Mouse (Mus musculus) embryonic facial prominence, embryonic 10.5 days (tissue): ENCODE measurements around the gene Crtc2. TPM values are rescaled to one million over a fixed set of nuclear protein-coding genes. Genes with fewer than 3 reads are reported as not detected.
"Not testable (repeated sequence)": the region's sequence is repeated elsewhere in the genome, so short reads cannot be mapped to it uniquely, and the experiment has no call there.

Source experiments
- DNase-seq: peaks from one replicate; pipeline ENCODE4 v3.0.0-alpha.2; 2017; ENCODE audit warnings: low spot score
- H3K27ac ChIP-seq: fragments of 300-500 bp; sonication (generic); replicated peaks from 2 replicates; pipeline ENCODE4 v1.5.1; 2016; ENCODE audit warnings: mild to moderate bottlenecking
- H3K27me3 ChIP-seq: fragments of 300-500 bp; sonication (generic); replicated peaks from 2 replicates; pipeline ENCODE4 v1.6.1; 2016; ENCODE audit warnings: low read depth, mild to moderate bottlenecking; ENCODE audit not compliant: poor library complexity, severe bottlenecking
- H3K36me3 ChIP-seq: fragments of 300-500 bp; sonication (generic); replicated peaks from 2 replicates; pipeline ENCODE4 v1.6.1; 2016; ENCODE audit warnings: mild to moderate bottlenecking, moderate library complexity
- H3K4me1 ChIP-seq: fragments of 300-500 bp; sonication (generic); 2 replicates; pipeline ENCODE4 v1.6.1; 2016
- H3K4me3 ChIP-seq: fragments of 300-500 bp; sonication (generic); 2 replicates; pipeline ENCODE4 v1.5.1; 2016; ENCODE audit warnings: mild to moderate bottlenecking, moderate library complexity
- H3K9me3 ChIP-seq: fragments of 300-500 bp; sonication (generic); 2 replicates; pipeline ENCODE4 v1.6.1; 2016; ENCODE audit warnings: mild to moderate bottlenecking
- WGBS: fragments of 180-500 bp; shearing (Covaris S2); methylation state at CpG from one replicate; pipeline ENCODE4 v1.1.7; 2016; 5-methylcytosine and 5-hydroxymethylcytosine counted together
- polyA plus RNA-seq: library from polyadenylated mRNA; unstranded; fragments of >200 nt; fragmentation: Nextera tagmentation; extraction: Ambion mirVana; gene quantifications from 2 replicates; pipeline ENCODE4 v1.2.1, GENCODE M21; 2016

The Crtc2 gene
- polyA plus RNA-seq, 1 experiment from 2014 or later, result 26.1 TPM

- peaks cover 6% of the 10 kb centered on the region; the same call in 1 of the 2 replicates for H3K4me1 ChIP-seq
- WGBS, result 89% methylated on average over 9 of the region's 9 CpGs
- H3K27ac ChIP-seq, result no peak overlapping the region
- H3K27me3 ChIP-seq, result no peaks in the 10 kb centered on the region
- no peaks in the 10 kb centered on the region for H3K9me3 ChIP-seq
- no peak for DNase-seq
- peaks cover 80% of the 10 kb centered on the region for H3K36me3 ChIP-seq
- H3K4me3 ChIP-seq, result 0 out of 2 replicates have a peak overlapping the region, but pooled peaks have one; percentile 3
These were observed 23.8 kb downstream of the Crtc2 start for GRCm38 (mm10) chr3:90277793-90278192.

GRCm38 (mm10) chr3:90278211-90278610, 24.2 kb downstream of the Crtc2 start:
- WGBS, result 91% methylated on average over 10 of the region's 10 CpGs
- H3K27ac ChIP-seq, result no peak overlapping the region
- H3K4me3 ChIP-seq, result 0 out of 2 replicates have a peak overlapping the region, but pooled peaks have one; percentile 3
- H3K27me3 ChIP-seq, result no peaks in the 10 kb centered on the region
- DNase-seq, result no peak
- no peaks in the 10 kb centered on the region for H3K9me3 ChIP-seq
- H3K4me1 ChIP-seq, result peaks cover 6% of the 10 kb centered on the region; the same call in 1 of the 2 replicates
- peaks cover 75% of the 10 kb centered on the region for H3K36me3 ChIP-seq

- no peak for DNase-seq
- Histone ChIP-seq H3K4me3 (no peak overlapping the region), H3K27me3 (no peaks in the 10 kb centered on the region), H3K36me3 (peaks cover 65% of the 10 kb centered on the region), H3K27ac (no peak overlapping the region), H3K4me1 (peaks cover 6% of the 10 kb centered on the region; the same call in 1 of the 2 replicates), H3K9me3 (no peaks in the 10 kb centered on the region)
- WGBS, result 91% methylated on average over 9 of the region's 9 CpGs
These were observed 25.3 kb downstream of the Crtc2 start for GRCm38 (mm10) chr3:90279216-90279615.

GRCm38 (mm10) chr3:90279743-90280142, 25.8 kb downstream of the Crtc2 start:
- DNase-seq, result no peak
- peaks cover 6% of the 10 kb centered on the region; the same call in 1 of the 2 replicates for H3K4me1 ChIP-seq
- H3K27ac ChIP-seq, result no peak overlapping the region
- no peak overlapping the region for H3K4me3 ChIP-seq
- H3K9me3 ChIP-seq, result no peaks in the 10 kb centered on the region
- WGBS, result 98% methylated on average over 7 of the region's 7 CpGs
- peaks cover 63% of the 10 kb centered on the region for H3K36me3 ChIP-seq
- H3K27me3 ChIP-seq, result no peaks in the 10 kb centered on the region

GRCm38 (mm10) chr3:90280708-90281107, 26.7 kb downstream of the Crtc2 start:
- no peak for DNase-seq
- Histone ChIP-seq H3K9me3 (no peaks in the 10 kb centered on the region), H3K4me3 (no peak overlapping the region), H3K27ac (no peak overlapping the region), H3K4me1 (peaks cover 6% of the 10 kb centered on the region; the same call in 1 of the 2 replicates), H3K27me3 (no peaks in the 10 kb centered on the region), H3K36me3 (peaks cover 57% of the 10 kb centered on the region)
- 70% methylated on average over 9 of the region's 9 CpGs for WGBS

GRCm38 (mm10) chr3:90284150-90284549, 30.2 kb downstream of the Crtc2 start:
- Histone ChIP-seq H3K9me3 (no peaks in the 10 kb centered on the region), H3K27me3 (no peaks in the 10 kb centered on the region), H3K27ac (no peak overlapping the region), H3K4me1 (no peaks in the 10 kb centered on the region), H3K4me3 (no peak overlapping the region), H3K36me3 (peaks cover 22% of the 10 kb centered on the region)
- 95% methylated on average over 2 of the region's 2 CpGs for WGBS
- DNase-seq, result no peak

GRCm38 (mm10) chr3:90289403-90289802, 35.4 kb downstream of the Crtc2 start:
- not testable (repeated sequence) for H3K4me3 ChIP-seq, H3K27ac ChIP-seq, DNase-seq, H3K27me3 ChIP-seq, H3K36me3 ChIP-seq, H3K9me3 ChIP-seq
- H3K4me1 ChIP-seq, result peaks cover 11% of the 10 kb centered on the region
- 63% methylated on average over 3 of the region's 3 CpGs for WGBS

GRCm38 (mm10) chr3:90290602-90291001, 36.6 kb downstream of the Crtc2 start:
- no peak for DNase-seq
- no peaks in the 10 kb centered on the region for H3K9me3 ChIP-seq
- H3K27me3 ChIP-seq, result no peaks in the 10 kb centered on the region
- H3K4me1 ChIP-seq, result peaks cover 20% of the 10 kb centered on the region
- H3K4me3 ChIP-seq, result no peak overlapping the region
- no peak overlapping the region for H3K27ac ChIP-seq
- H3K36me3 ChIP-seq, result peaks cover 7% of the 10 kb centered on the region; the same call in 1 of the 2 replicates
- WGBS, result 92% methylated on average over 1 of the region's 1 CpGs

GRCm38 (mm10) chr3:90291982-90292344, 38.0 kb downstream of the Crtc2 start:
- no peaks in the 10 kb centered on the region for H3K27me3 ChIP-seq

GRCm38 (mm10) chr3:90292345-90293275, 38.6 kb downstream of the Crtc2 start, which contains the start of gene Gatad2b:
Gatad2b (plus strand) TSS chr3:90293178.
- Histone ChIP-seq H3K27me3 (no peaks in the 10 kb centered on the region), H3K4me1 (peaks cover 20% of the 10 kb centered on the region), H3K27ac (peak within 1 kb of the TSS; percentile 99), H3K36me3 (peaks cover 26% of the 10 kb centered on the region), H3K4me3 (peak within 1 kb of the TSS; percentile 87), H3K9me3 (no peaks in the 10 kb centered on the region)
- under 1% methylated on average over 47 of the region's 47 CpGs for WGBS
- DNase-seq, result peak; percentile 98

More at GRCm38 (mm10) chr3:90291982-90292344, 38.0 kb downstream of the Crtc2 start:
- whole genome bisulfite sequencing, result 41% methylated on average over 2 of the region's 2 CpGs
- no peak for DNase-seq
- Histone ChIP-seq H3K27ac (peak overlapping the region; percentile 99), H3K4me1 (peaks cover 20% of the 10 kb centered on the region), H3K4me3 (peak overlapping the region; percentile 87), H3K36me3 (peaks cover 19% of the 10 kb centered on the region), H3K9me3 (no peaks in the 10 kb centered on the region)

GRCm38 (mm10) chr3:90293352-90294063, 39.5 kb downstream of the Crtc2 start:
- H3K27me3 ChIP-seq, result no peaks in the 10 kb centered on the region
- peak; percentile 92 for DNase-seq
- H3K36me3 ChIP-seq, result peaks cover 32% of the 10 kb centered on the region
- H3K4me1 ChIP-seq, result peaks cover 20% of the 10 kb centered on the region
- under 1% methylated on average over 57 of the region's 68 CpGs for WGBS
- H3K27ac ChIP-seq, result peak overlapping the region; percentile 99
- H3K4me3 ChIP-seq, result peak overlapping the region; percentile 87
- no peaks in the 10 kb centered on the region for H3K9me3 ChIP-seq

- Histone ChIP-seq H3K27ac (peak overlapping the region; percentile 99), H3K4me1 (peaks cover 20% of the 10 kb centered on the region), H3K4me3 (peak overlapping the region; percentile 87), H3K9me3 (no peaks in the 10 kb centered on the region), H3K27me3 (no peaks in the 10 kb centered on the region), H3K36me3 (peaks cover 32% of the 10 kb centered on the region)
- 3% methylated on average over 11 of the region's 11 CpGs for WGBS
- no peak for DNase-seq
These were observed 40.1 kb downstream of the Crtc2 start for GRCm38 (mm10) chr3:90294064-90294440.
